Mouse (Mus musculus) liver, postnatal 0 days (tissue): Measurements from ENCODE around the gene Lrg1. TPM values are rescaled to one million over a fixed set of nuclear protein-coding genes. Genes with fewer than 3 reads are reported as not detected.
A peak's percentile ranks its signal among the peaks of the same experiment; 100 is the strongest.

Source experiments
- ATAC-seq: fragments of 200-750 bp; cut with Nextera tagmentation; 2 replicates; pipeline ENCODE4 v1.8.0; 2017; ENCODE audit warnings: mild to moderate bottlenecking, moderate library complexity
- DNase-seq: peaks from one replicate; pipeline ENCODE4 v3.0.0-alpha.2; 2016
- H3K27ac ChIP-seq: fragments of 300-500 bp; sonication (generic); 2 replicates; pipeline ENCODE4 v1.5.1; 2014; ENCODE audit warnings: antibody characterized with exemption, moderate library complexity, mild to moderate bottlenecking, low read depth
- H3K27me3 ChIP-seq: fragments of 300-500 bp; sonication (generic); 2 replicates; pipeline ENCODE4 v1.6.1; 2014; ENCODE audit warnings: low read length, control low read depth, mixed read lengths; ENCODE audit not compliant: insufficient read depth
- H3K36me3 ChIP-seq: fragments of 300-500 bp; sonication (generic); replicated peaks from 2 replicates; pipeline ENCODE4 v1.6.1; 2014; ENCODE audit warnings: mild to moderate bottlenecking, control low read depth, low read length, moderate library complexity, mixed read lengths; ENCODE audit not compliant: insufficient read depth
- H3K4me1 ChIP-seq: fragments of 300-500 bp; sonication (generic); 2 replicates; pipeline ENCODE4 v1.6.1; 2014; ENCODE audit warnings: antibody characterized with exemption, mild to moderate bottlenecking, control low read depth; ENCODE audit not compliant: insufficient read depth
- H3K4me2 ChIP-seq: fragments of 300-500 bp; sonication (generic); 2 replicates; pipeline ENCODE4 v1.6.1; 2014; ENCODE audit warnings: low read depth, mild to moderate bottlenecking, low read length, moderate library complexity, mixed read lengths
- H3K4me3 ChIP-seq: fragments of 300-500 bp; sonication (generic); 2 replicates; pipeline ENCODE4 v1.5.1; 2014; ENCODE audit warnings: low read depth, low read length
- H3K9ac ChIP-seq: fragments of 300-500 bp; sonication (generic); replicated peaks from 2 replicates; pipeline ENCODE4 v1.6.1; 2014; ENCODE audit warnings: mild to moderate bottlenecking, moderate library complexity
- H3K9me3 ChIP-seq: fragments of 300-500 bp; sonication (generic); 2 replicates; pipeline ENCODE4 v1.6.1; 2016; ENCODE audit warnings: mild to moderate bottlenecking, control low read depth, low read length, mixed read lengths
- CTCF ChIP-seq: sonication (generic); IDR thresholded peaks from 2 replicates; pipeline ENCODE4 v1.5.1; 2016; ENCODE audit warnings: antibody characterized with exemption, low read depth
- EP300 ChIP-seq: IDR thresholded peaks from 2 replicates; pipeline ENCODE4 v1.6.1; 2016; ENCODE audit warnings: antibody characterized with exemption, low read depth, mild to moderate bottlenecking
- WGBS: fragments of 180-500 bp; shearing (Covaris S2); extraction: QIAGEN DNeasy Blood & Tissue Kit; methylation state at CpG from one replicate; pipeline ENCODE4 v1.1.7; 2014; ENCODE audit not compliant: insufficient replicate concordance; 5-methylcytosine and 5-hydroxymethylcytosine counted together
- polyA plus RNA-seq: library from polyadenylated mRNA; unstranded; fragments of >200 nt; fragmentation: Nextera tagmentation; extraction: Ambion mirVana; gene quantifications from 2 replicates; pipeline ENCODE4 v1.2.1, GENCODE M21; 2015

Gene Lrg1
- polyA plus RNA-seq, 1 experiment from 2014 or later = 269 TPM

- Histone ChIP-seq H3K4me3 (no peak overlapping the region), H3K9ac (no peak overlapping the region), H3K9me3 (no peaks in the 10 kb centered on the region; the same call in 1 of the 2 replicates), H3K27ac (no peak overlapping the region), H3K4me1 (peaks cover 26% of the 10 kb centered on the region), H3K27me3 (no peaks in the 10 kb centered on the region), H3K4me2 (no peak overlapping the region), H3K36me3 (peaks cover 19% of the 10 kb centered on the region)
- ATAC-seq = no peak
- DNase-seq = peak; percentile 82
- WGBS = 44% methylated on average over 7 of the region's 7 CpGs
- TF ChIP-seq EP300 = no peak
- TF ChIP-seq CTCF = peak; percentile 85
These were observed 10.0 kb upstream of the Lrg1 start for GRCm38 (mm10) chr17:56131814-56132213.

DNA sequence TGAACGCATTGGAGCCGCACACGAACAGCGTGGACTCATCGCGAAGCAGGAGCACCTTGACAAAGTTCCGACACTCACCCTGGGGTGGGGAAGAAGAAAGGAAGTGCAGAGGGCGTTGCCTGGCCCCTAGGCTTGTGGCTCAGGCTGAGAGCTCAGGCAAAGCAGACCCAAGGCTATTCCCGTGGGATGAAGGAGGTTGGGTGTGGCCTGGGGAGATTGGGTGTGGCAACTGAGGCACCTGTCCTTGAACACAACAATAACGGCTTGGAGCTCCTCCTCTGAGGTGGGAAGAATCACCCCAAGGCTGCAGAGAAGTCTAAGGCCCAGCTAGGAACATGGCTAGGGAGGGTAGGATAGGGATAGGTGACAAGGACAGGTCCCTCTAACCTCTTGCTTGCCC is 9.3 kb upstream of the Lrg1 start:
- 89% methylated on average over 10 of the region's 10 CpGs for WGBS

GRCm38 (mm10) chr17:56128246-56128645 is 6.4 kb upstream of the Lrg1 start:
- no peak for TF ChIP-seq CTCF
- TF ChIP-seq EP300 = no peak
- 64% methylated on average over 15 of the region's 15 CpGs for WGBS
- Histone ChIP-seq H3K27ac (no peak overlapping the region), H3K4me2 (no peak overlapping the region), H3K4me3 (no peak overlapping the region), H3K4me1 (peaks cover 13% of the 10 kb centered on the region), H3K27me3 (no peaks in the 10 kb centered on the region), H3K36me3 (peaks cover 20% of the 10 kb centered on the region), H3K9ac (no peak overlapping the region), H3K9me3 (no peaks in the 10 kb centered on the region; the same call in 1 of the 2 replicates)
- DNase-seq (peak; percentile 24), ATAC-seq (no peak)

More for the DNA sequence above, 9.3 kb upstream of the Lrg1 start:
- H3K4me1 ChIP-seq = peaks cover 26% of the 10 kb centered on the region
- no peak overlapping the region for H3K27ac ChIP-seq
- H3K9me3 ChIP-seq = no peaks in the 10 kb centered on the region; the same call in 1 of the 2 replicates
- DNase-seq (no peak), ATAC-seq (no peak)
- H3K27me3 ChIP-seq = no peaks in the 10 kb centered on the region
- peaks cover 19% of the 10 kb centered on the region for H3K36me3 ChIP-seq
- no peak overlapping the region for H3K9ac ChIP-seq
- no peak for TF ChIP-seq EP300
- no peak for TF ChIP-seq CTCF
- no peak overlapping the region for H3K4me2 ChIP-seq
- no peak overlapping the region for H3K4me3 ChIP-seq

DNA sequence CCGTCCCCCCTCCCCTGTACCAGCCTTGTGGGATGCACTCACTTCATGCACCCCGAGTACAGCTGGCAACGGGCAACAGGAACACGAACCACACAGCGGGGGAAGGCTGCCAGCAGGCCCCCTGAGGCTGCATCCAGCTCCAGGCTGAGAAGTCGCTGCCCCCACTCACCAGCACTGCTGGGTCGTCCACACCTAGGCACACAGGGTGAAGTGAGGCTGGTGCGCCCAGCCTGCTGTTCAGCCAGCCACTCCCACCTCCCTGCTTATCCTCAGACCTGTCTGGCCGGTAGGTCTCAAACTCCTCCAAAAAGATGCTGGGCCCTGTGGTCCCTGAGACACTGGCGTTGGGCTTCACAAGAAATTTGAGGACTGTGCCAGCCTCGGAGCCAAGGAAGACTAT is 4.4 kb upstream of the Lrg1 start:
- no peak overlapping the region for H3K27ac ChIP-seq
- no peaks in the 10 kb centered on the region for H3K27me3 ChIP-seq
- peaks cover 5% of the 10 kb centered on the region; the same call in 1 of the 2 replicates for H3K4me1 ChIP-seq
- H3K9ac ChIP-seq = no peak overlapping the region
- H3K4me2 ChIP-seq = no peak overlapping the region
- 79% methylated on average over 11 of the region's 11 CpGs for WGBS
- H3K36me3 ChIP-seq = peaks cover 18% of the 10 kb centered on the region
- DNase-seq (no peak), ATAC-seq (no peak)
- no peak overlapping the region for H3K4me3 ChIP-seq
- TF ChIP-seq CTCF = no peak
- TF ChIP-seq EP300 = no peak
- H3K9me3 ChIP-seq = no peaks in the 10 kb centered on the region; the same call in 1 of the 2 replicates

DNA sequence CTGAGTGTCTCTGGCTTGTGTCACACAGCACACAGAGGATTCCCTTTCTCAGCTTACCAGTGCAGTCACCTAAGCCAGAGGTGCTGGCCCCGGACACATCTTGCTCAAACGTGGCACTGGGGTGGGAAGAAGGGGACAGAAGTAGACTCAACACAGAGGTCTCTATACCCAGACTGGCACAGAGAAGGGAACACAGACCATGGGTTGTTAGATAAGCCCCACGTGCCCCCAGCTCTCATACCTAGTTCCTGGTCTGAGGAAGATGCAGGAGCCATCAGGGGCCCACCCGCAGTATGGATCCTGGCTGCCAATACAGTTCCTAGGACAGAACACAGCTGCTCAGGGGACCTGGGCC is 3.5 kb upstream of the Lrg1 start:
- Histone ChIP-seq H3K9me3 (no peaks in the 10 kb centered on the region), H3K9ac (no peak overlapping the region), H3K27ac (no peak overlapping the region), H3K4me1 (peaks cover 5% of the 10 kb centered on the region; the same call in 1 of the 2 replicates), H3K36me3 (peaks cover 12% of the 10 kb centered on the region), H3K4me2 (no peak overlapping the region), H3K4me3 (no peak overlapping the region), H3K27me3 (peaks cover 4% of the 10 kb centered on the region; the same call in 1 of the 2 replicates)
- no peak for TF ChIP-seq EP300
- no peak for TF ChIP-seq CTCF
- no peak for DNase-seq
- WGBS = 87% methylated on average over 4 of the region's 4 CpGs
- ATAC-seq = no peak

- H3K4me1 ChIP-seq = peaks cover 5% of the 10 kb centered on the region; the same call in 1 of the 2 replicates
- DNase-seq = peak; percentile 83
- H3K27me3 ChIP-seq = peaks cover 9% of the 10 kb centered on the region; the same call in 1 of the 2 replicates
- H3K36me3 ChIP-seq = peaks cover 8% of the 10 kb centered on the region
- peak overlapping the region; percentile 25 for H3K4me3 ChIP-seq
- peak; percentile 6; the same call in 1 of the 2 replicates for ATAC-seq
- H3K4me2 ChIP-seq = peak overlapping the region; percentile 70
- peak overlapping the region; percentile 54 for H3K9ac ChIP-seq
- peak overlapping the region; percentile 34; the same call in 1 of the 2 replicates for H3K27ac ChIP-seq
- H3K9me3 ChIP-seq = no peaks in the 10 kb centered on the region
- TF ChIP-seq EP300 (no peak), CTCF (peak; percentile 85)
- WGBS = 36% methylated on average over 57 of the region's 59 CpGs
These were observed 2.8 kb upstream of the Lrg1 start for GRCm38 (mm10) chr17:56124377-56125275.
